Mouse (Mus musculus): Measurements from ENCODE around the gene Ankrd12. TPM values are rescaled to one million over a fixed set of nuclear protein-coding genes. Genes with fewer than 3 reads are reported as not detected.

Gene Ankrd12
- polyA plus RNA-seq (2012; ENCODE audit: insufficient read depth, insufficient read length, missing spikeins) = 10.0 and 10.5 TPM in 2 replicates

GRCm38 (mm10) chr17:66076934-66077333, at the start of gene Ankrd12:
Gene Ankrd12 (minus strand): TSS chr17:66077089.
- H3K27ac ChIP-seq (replicated peaks; ENCODE audit: low read depth, low read length) = peak within 1 kb of the TSS; percentile 69
- peak within 1 kb of the TSS; percentile 91 for H3K4me3 ChIP-seq (ENCODE audit: insufficient read depth, low read depth, low read length)
- H3K4me1 ChIP-seq (ENCODE audit: control insufficient read depth, insufficient read depth, insufficient read length, low read length) = peaks cover 3% of the 10 kb centered on the region; the same call in 1 of the 2 replicates

GRCm38 (mm10) chr17:66125211-66125610, 48.3 kb upstream of the Ankrd12 start:
- Histone ChIP-seq H3K4me1 (ENCODE audit: control insufficient read depth, insufficient read depth, insufficient read length, low read length) (no peaks in the 10 kb centered on the region), H3K4me3 (ENCODE audit: insufficient read depth, low read depth, low read length) (no peak overlapping the region), H3K27ac (replicated peaks; ENCODE audit: low read depth, low read length) (no peak overlapping the region)

- Histone ChIP-seq H3K4me3 (ENCODE audit: insufficient read depth, low read depth, low read length) (peak overlapping the region; percentile 90), H3K4me1 (ENCODE audit: control insufficient read depth, insufficient read depth, insufficient read length, low read length) (no peaks in the 10 kb centered on the region), H3K27ac (replicated peaks; ENCODE audit: low read depth, low read length) (no peak overlapping the region)
These were observed 47.1 kb upstream of the Ankrd12 start for GRCm38 (mm10) chr17:66123816-66124610.

GRCm38 (mm10) chr17:66123066-66123815, 46.4 kb upstream of the Ankrd12 start, which contains the start of gene Ddx11:
Gene Ddx11 (plus strand): TSS chr17:66123520.
- Histone ChIP-seq H3K27ac (replicated peaks; ENCODE audit: low read depth, low read length) (peak within 1 kb of the TSS; percentile 73), H3K4me3 (ENCODE audit: insufficient read depth, low read depth, low read length) (peak within 1 kb of the TSS; percentile 90), H3K4me1 (ENCODE audit: control insufficient read depth, insufficient read depth, insufficient read length, low read length) (no peaks in the 10 kb centered on the region)

- no peak overlapping the region for H3K4me3 ChIP-seq (ENCODE audit: insufficient read depth, low read depth, low read length)
- H3K4me1 ChIP-seq (ENCODE audit: control insufficient read depth, insufficient read depth, insufficient read length, low read length) = no peaks in the 10 kb centered on the region
- no peak overlapping the region for H3K27ac ChIP-seq (replicated peaks; ENCODE audit: low read depth, low read length)
These were observed 43.8 kb upstream of the Ankrd12 start for GRCm38 (mm10) chr17:66120701-66121100.

- Histone ChIP-seq H3K27ac (replicated peaks; ENCODE audit: low read depth, low read length) (no peak overlapping the region), H3K4me3 (ENCODE audit: insufficient read depth, low read depth, low read length) (no peak overlapping the region), H3K4me1 (ENCODE audit: control insufficient read depth, insufficient read depth, insufficient read length, low read length) (no peaks in the 10 kb centered on the region)
These were observed 42.1 kb upstream of the Ankrd12 start for GRCm38 (mm10) chr17:66118991-66119390.

- H3K27ac ChIP-seq (replicated peaks; ENCODE audit: low read depth, low read length) = no peak overlapping the region
- H3K4me3 ChIP-seq (ENCODE audit: insufficient read depth, low read depth, low read length) = peak overlapping the region; percentile 97
- peaks cover 7% of the 10 kb centered on the region for H3K4me1 ChIP-seq (ENCODE audit: control insufficient read depth, insufficient read depth, insufficient read length, low read length)
These were observed 35.3 kb upstream of the Ankrd12 start for GRCm38 (mm10) chr17:66112166-66112565.

GRCm38 (mm10) chr17:66111402-66111959, 34.6 kb upstream of the Ankrd12 start, which contains the start of gene Washc1:
Gene Washc1 (plus strand): TSS chr17:66111545.
- H3K27ac ChIP-seq (replicated peaks; ENCODE audit: low read depth, low read length) = peak within 1 kb of the TSS; percentile 55
- H3K4me3 ChIP-seq (ENCODE audit: insufficient read depth, low read depth, low read length) = peak within 1 kb of the TSS; percentile 97

GRCm38 (mm10) chr17:66110746-66111145, 33.9 kb upstream of the Ankrd12 start:
- Histone ChIP-seq H3K27ac (replicated peaks; ENCODE audit: low read depth, low read length) (no peak overlapping the region), H3K4me1 (ENCODE audit: control insufficient read depth, insufficient read depth, insufficient read length, low read length) (peaks cover 7% of the 10 kb centered on the region), H3K4me3 (ENCODE audit: insufficient read depth, low read depth, low read length) (peak overlapping the region; percentile 36)

More at GRCm38 (mm10) chr17:66111402-66111959, 34.6 kb upstream of the Ankrd12 start, which contains the start of gene Washc1:
- H3K4me1 ChIP-seq (ENCODE audit: control insufficient read depth, insufficient read depth, insufficient read length, low read length) = peaks cover 7% of the 10 kb centered on the region

GRCm38 (mm10) chr17:66108198-66108597, 31.3 kb upstream of the Ankrd12 start:
- no peak overlapping the region for H3K27ac ChIP-seq (replicated peaks; ENCODE audit: low read depth, low read length)
- peaks cover 7% of the 10 kb centered on the region for H3K4me1 ChIP-seq (ENCODE audit: control insufficient read depth, insufficient read depth, insufficient read length, low read length)

GRCm38 (mm10) chr17:66107466-66107865, 30.6 kb upstream of the Ankrd12 start:
- Histone ChIP-seq H3K4me1 (ENCODE audit: control insufficient read depth, insufficient read depth, insufficient read length, low read length) (peaks cover 6% of the 10 kb centered on the region), H3K4me3 (ENCODE audit: insufficient read depth, low read depth, low read length) (no peak overlapping the region), H3K27ac (replicated peaks; ENCODE audit: low read depth, low read length) (no peak overlapping the region)

More at GRCm38 (mm10) chr17:66108198-66108597, 31.3 kb upstream of the Ankrd12 start:
- no peak overlapping the region for H3K4me3 ChIP-seq (ENCODE audit: insufficient read depth, low read depth, low read length)

GRCm38 (mm10) chr17:66106601-66107267, 29.8 kb upstream of the Ankrd12 start:
- no peak overlapping the region for H3K4me3 ChIP-seq (ENCODE audit: insufficient read depth, low read depth, low read length)
- H3K27ac ChIP-seq (replicated peaks; ENCODE audit: low read depth, low read length) = no peak overlapping the region
- H3K4me1 ChIP-seq (ENCODE audit: control insufficient read depth, insufficient read depth, insufficient read length, low read length) = peaks cover 4% of the 10 kb centered on the region; the same call in 1 of the 2 replicates

- Histone ChIP-seq H3K4me3 (ENCODE audit: insufficient read depth, low read depth, low read length) (no peak overlapping the region), H3K4me1 (ENCODE audit: control insufficient read depth, insufficient read depth, insufficient read length, low read length) (peaks cover 2% of the 10 kb centered on the region; the same call in 1 of the 2 replicates), H3K27ac (replicated peaks; ENCODE audit: low read depth, low read length) (no peak overlapping the region)
These were observed 27.2 kb upstream of the Ankrd12 start for GRCm38 (mm10) chr17:66104076-66104475.

All from brown adipose tissue, adult 24 weeks (tissue).